Mouse (Mus musculus) spleen, adult 2 months (tissue): ENCODE measurements around the gene Tm7sf3. TPM values are rescaled to one million over a fixed set of nuclear protein-coding genes. Genes with fewer than 3 reads are reported as not detected.

ENCODE experiments used
- DNase-seq, 2 experiments: peaks; one replicate each; pipeline versions ENCODE4 v3.0.0 to v3.0.0-alpha.2; 2012 to 2021; ENCODE audit warnings: low spot score in 2 of 2, low read depth in 1 of 2
- H3K27ac ChIP-seq: fragments of 200-500 bp; 2 replicates; pipeline ENCODE4 v1.5.1; 2012; ENCODE audit warnings: low read length, inconsistent platforms; ENCODE audit not compliant: insufficient read depth
- H3K27me3 ChIP-seq: fragments of 200-500 bp; 2 replicates; pipeline ENCODE4 v1.6.1; 2012; ENCODE audit warnings: mild to moderate bottlenecking, moderate library complexity, low read length, inconsistent platforms; ENCODE audit not compliant: control insufficient read depth, insufficient read depth
- H3K36me3 ChIP-seq: fragments of 200-500 bp; 2 replicates; pipeline ENCODE4 v1.6.1; 2012; ENCODE audit warnings: mild to moderate bottlenecking, low read length, inconsistent platforms; ENCODE audit not compliant: control insufficient read depth, insufficient read depth
- H3K4me1 ChIP-seq: fragments of 200-500 bp; 2 replicates; pipeline ENCODE4 v1.6.1; 2011; ENCODE audit warnings: inconsistent platforms; ENCODE audit not compliant: control insufficient read depth, insufficient read depth, insufficient read length
- H3K4me3 ChIP-seq: fragments of 200-500 bp; 2 replicates; pipeline ENCODE4 v1.5.1; 2011; ENCODE audit warnings: mild to moderate bottlenecking, inconsistent platforms; ENCODE audit not compliant: insufficient read depth, insufficient read length; ENCODE audit errors: extremely low read depth
- CTCF ChIP-seq: fragments of 200-500 bp; IDR thresholded peaks from 2 replicates; pipeline ENCODE4 v1.5.1; 2011; ENCODE audit warnings: mild to moderate bottlenecking, inconsistent platforms; ENCODE audit not compliant: insufficient read depth, insufficient read length, insufficient replicate concordance; ENCODE audit errors: extremely low read depth
- POLR2A ChIP-seq: fragments of 200-500 bp; IDR thresholded peaks from 2 replicates; pipeline ENCODE4 v1.6.1; 2011; ENCODE audit warnings: low read depth, low read length, inconsistent platforms
- WGBS: fragments of 180-500 bp; shearing (Covaris S2); methylation state at CpG from one replicate; pipeline ENCODE4 v1.1.7; 2018; 5-methylcytosine and 5-hydroxymethylcytosine counted together
- polyA plus RNA-seq: library from polyadenylated mRNA; depleted of rRNA; stranded (reverse); fragments of >200 nt; gene quantifications from 2 replicates; pipeline ENCODE4 v1.2.3, GENCODE M21; 2012

Gene Tm7sf3
- polyA plus RNA-seq, 1 experiment, result 8.5 TPM

GRCm38 (mm10) chr6:146602601-146603000 is 40.0 kb downstream of the Tm7sf3 start:
- Histone ChIP-seq H3K4me3 (no peak overlapping the region), H3K4me1 (no peaks in the 10 kb centered on the region), H3K27ac (no peak overlapping the region), H3K27me3 (no peaks in the 10 kb centered on the region), H3K36me3 (peaks cover 29% of the 10 kb centered on the region)
- DNase-seq, result no peak
- no peak for TF ChIP-seq CTCF
- WGBS, result 78% methylated on average over 4 of the region's 4 CpGs

- Histone ChIP-seq H3K4me1 (peaks cover 2% of the 10 kb centered on the region), H3K4me3 (no peak overlapping the region), H3K27ac (no peak overlapping the region), H3K36me3 (peaks cover 21% of the 10 kb centered on the region), H3K27me3 (no peaks in the 10 kb centered on the region)
- DNase-seq, result no peak
- WGBS, result 93% methylated on average over 5 of the region's 5 CpGs
- TF ChIP-seq CTCF (no peak), POLR2A (no peak)
Measured at GRCm38 (mm10) chr6:146585134-146585533, 57.5 kb downstream of the Tm7sf3 start.

GRCm38 (mm10) chr6:146583366-146584046 is 59.1 kb downstream of the Tm7sf3 start:
- peaks cover 13% of the 10 kb centered on the region for H3K36me3 ChIP-seq
- H3K4me1 ChIP-seq, result peaks cover 2% of the 10 kb centered on the region
- H3K27me3 ChIP-seq, result no peaks in the 10 kb centered on the region
- no peak for DNase-seq
- whole genome bisulfite sequencing, result 69% methylated on average over 2 of the region's 2 CpGs
- H3K27ac ChIP-seq, result no peak overlapping the region
- TF ChIP-seq POLR2A (no peak), CTCF (no peak)
- H3K4me3 ChIP-seq, result no peak overlapping the region

GRCm38 (mm10) chr6:146580381-146580926 is 62.2 kb downstream of the Tm7sf3 start:
- 4% methylated on average over 2 of the region's 2 CpGs for WGBS
- TF ChIP-seq POLR2A (no peak), CTCF (no peak)
- Histone ChIP-seq H3K27me3 (no peaks in the 10 kb centered on the region), H3K27ac (no peak overlapping the region), H3K4me1 (peaks cover 2% of the 10 kb centered on the region), H3K36me3 (peaks cover 1% of the 10 kb centered on the region; the same call in 1 of the 2 replicates), H3K4me3 (no peak overlapping the region)
- peak in 1 of 2 experiments; percentile 12 for DNase-seq

GRCm38 (mm10) chr6:146578586-146578985 is 64.0 kb downstream of the Tm7sf3 start:
- TF ChIP-seq POLR2A, result no peak
- no peak for TF ChIP-seq CTCF
- DNase-seq, result no peak
- Histone ChIP-seq H3K27ac (peak overlapping the region; percentile 98), H3K4me3 (peak overlapping the region; percentile 98), H3K36me3 (peaks cover 3% of the 10 kb centered on the region), H3K4me1 (no peaks in the 10 kb centered on the region; the same call in none of the 2 replicates), H3K27me3 (no peaks in the 10 kb centered on the region)
- 2% methylated on average over 7 of the region's 7 CpGs for WGBS

GRCm38 (mm10) chr6:146578111-146578531 is 64.5 kb downstream of the Tm7sf3 start:
- no peak for TF ChIP-seq CTCF
- TF ChIP-seq POLR2A, result no peak
- Histone ChIP-seq H3K4me3 (peak overlapping the region; percentile 98), H3K36me3 (peaks cover 3% of the 10 kb centered on the region), H3K27ac (peak overlapping the region; percentile 98), H3K4me1 (no peaks in the 10 kb centered on the region; the same call in none of the 2 replicates), H3K27me3 (no peaks in the 10 kb centered on the region)
- 1% methylated on average over 22 of the region's 22 CpGs for WGBS
- DNase-seq, result peak in 1 of 2 experiments; percentile 70

GRCm38 (mm10) chr6:146577310-146578109 is 65.1 kb downstream of the Tm7sf3 start, which contains the start of gene Ints13:
Ints13 (minus strand) TSS chr6:146577835.
- peak within 1 kb of the TSS; percentile 98 for H3K4me3 ChIP-seq
- H3K36me3 ChIP-seq, result peaks cover 3% of the 10 kb centered on the region
- H3K27ac ChIP-seq, result peak within 1 kb of the TSS; percentile 98
- H3K27me3 ChIP-seq, result no peaks in the 10 kb centered on the region
- DNase-seq, result peak; percentile 97
- WGBS, result under 1% methylated on average over 77 of the region's 77 CpGs
- TF ChIP-seq POLR2A (peak; percentile 80), CTCF (no peak)
- H3K4me1 ChIP-seq, result no peaks in the 10 kb centered on the region; the same call in none of the 2 replicates
